Mouse (Mus musculus): ENCODE data around the gene Lrrc63. TPM values are rescaled to one million over a fixed set of nuclear protein-coding genes. Genes with fewer than 3 reads are reported as not detected.
"Not testable (repeated sequence)": the region's sequence is repeated elsewhere in the genome, so short reads cannot be mapped to it uniquely, and the experiment has no call there.

Gene Lrrc63
- total RNA-seq (2015; ENCODE audit: low replicate concordance) (not detected in 2 replicates), total RNA-seq (2017; ENCODE audit: low replicate concordance) (0.42 TPM in 1 of 2 replicates, not detected in the other)

DNA sequence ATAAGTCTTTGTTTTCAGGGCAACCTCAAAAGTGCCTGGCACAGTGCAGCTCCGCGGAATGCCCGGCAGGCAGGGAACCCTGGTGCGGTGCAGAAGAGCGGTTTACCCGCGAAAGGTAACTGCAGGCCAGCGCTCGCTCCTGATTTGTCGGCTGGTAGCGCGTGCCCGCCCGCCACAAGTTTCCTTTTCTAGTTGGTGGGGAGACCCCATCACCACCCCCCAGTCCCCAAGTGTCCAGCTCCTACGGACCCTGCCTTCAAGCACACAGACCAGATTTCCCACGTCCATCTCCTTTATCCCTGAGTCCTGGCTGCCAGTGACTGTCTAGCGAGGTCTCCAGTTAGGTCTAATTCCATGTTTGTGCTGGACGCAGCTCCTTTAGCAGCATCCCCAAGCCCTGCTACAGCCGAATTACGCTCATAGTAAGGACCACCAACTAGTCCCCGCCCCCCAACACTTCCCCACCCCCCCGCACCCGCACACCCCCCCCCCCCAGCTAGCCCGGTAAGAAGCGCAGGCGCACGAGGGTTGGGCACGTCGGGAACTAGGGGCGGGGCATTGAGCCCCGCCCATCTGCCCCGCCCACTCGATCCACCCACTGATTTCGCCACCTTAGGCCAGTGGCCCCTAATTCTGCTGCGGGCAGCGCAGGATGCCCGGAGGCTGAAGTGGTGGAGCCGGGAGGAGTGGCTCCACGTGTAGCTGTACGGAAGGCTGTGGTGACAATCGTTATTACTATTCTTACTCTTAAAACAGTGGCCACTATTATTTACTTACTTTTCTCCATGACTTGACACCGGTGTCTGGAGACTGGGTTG lies at the start of gene Lrrc63, which contains the start of gene Lcp1:
TSS of gene Lrrc63 (minus strand) at position 381 of the 818 bp plus-strand sequence.
TSS of gene Lcp1 (plus strand) at position 601 of the 818 bp plus-strand sequence.
- ATAC-seq (replicated peaks; ENCODE audit: low FRiP score, poor library complexity, severe bottlenecking): peak; percentile 94

DNA sequence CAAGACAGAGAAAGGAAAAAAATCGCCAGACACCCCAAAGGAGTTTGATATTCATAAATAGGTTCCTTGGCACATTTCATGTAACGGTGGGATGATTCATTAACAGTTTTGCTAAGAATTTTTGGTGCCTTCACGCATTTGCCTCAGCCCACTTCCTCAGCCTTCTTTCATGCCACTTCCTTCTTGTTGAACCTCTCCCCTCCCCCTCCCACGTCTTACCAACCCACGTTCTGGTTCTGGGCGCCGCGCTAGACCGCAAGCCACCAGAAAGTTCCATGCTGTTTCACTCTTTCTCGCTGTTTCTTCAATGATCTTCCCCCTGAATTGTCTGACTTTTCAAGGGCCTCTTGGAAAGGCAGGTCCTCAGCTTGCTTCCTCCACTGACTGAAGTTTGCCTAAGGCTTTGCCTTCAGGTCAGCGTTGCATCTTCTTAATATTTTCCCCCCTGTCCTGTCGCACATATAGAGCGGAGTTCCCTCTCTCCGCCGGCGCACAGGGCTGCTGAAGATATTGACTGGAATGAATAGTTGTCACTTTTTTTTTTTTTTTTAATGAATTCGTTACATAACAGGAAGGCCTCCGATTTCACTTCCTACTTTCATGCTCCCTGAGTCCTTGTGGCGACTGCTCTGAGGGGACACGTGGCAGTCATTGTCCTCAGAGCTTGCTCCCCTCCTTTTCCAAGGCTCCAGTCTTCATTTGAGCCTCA lies 48.7 kb upstream of the Lrrc63 start:
- peak; percentile 59 for ATAC-seq (replicated peaks; ENCODE audit: low FRiP score, poor library complexity, severe bottlenecking)

DNA sequence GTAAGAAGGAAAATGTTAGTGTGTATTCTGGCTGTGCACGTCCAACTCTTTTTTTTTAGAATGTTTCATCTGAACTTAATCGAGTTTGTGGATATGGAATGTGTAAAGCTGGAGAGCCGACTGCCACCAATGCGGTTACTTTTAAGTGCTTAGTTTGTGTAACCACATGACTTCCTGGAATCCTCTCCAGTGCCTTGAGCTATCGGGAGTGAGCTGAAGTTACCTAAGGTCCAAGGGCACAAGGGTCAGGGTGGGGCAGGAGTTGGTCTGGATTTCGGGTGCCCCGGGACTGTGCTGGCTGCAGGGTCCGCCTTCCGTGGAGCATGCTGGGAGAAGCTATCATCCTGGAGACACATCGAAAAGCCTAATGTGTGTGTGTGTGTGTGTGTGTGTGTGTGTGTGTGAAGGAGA lies 48.1 kb upstream of the Lrrc63 start:
- ATAC-seq (replicated peaks; ENCODE audit: low FRiP score, poor library complexity, severe bottlenecking): peak; percentile 56

DNA sequence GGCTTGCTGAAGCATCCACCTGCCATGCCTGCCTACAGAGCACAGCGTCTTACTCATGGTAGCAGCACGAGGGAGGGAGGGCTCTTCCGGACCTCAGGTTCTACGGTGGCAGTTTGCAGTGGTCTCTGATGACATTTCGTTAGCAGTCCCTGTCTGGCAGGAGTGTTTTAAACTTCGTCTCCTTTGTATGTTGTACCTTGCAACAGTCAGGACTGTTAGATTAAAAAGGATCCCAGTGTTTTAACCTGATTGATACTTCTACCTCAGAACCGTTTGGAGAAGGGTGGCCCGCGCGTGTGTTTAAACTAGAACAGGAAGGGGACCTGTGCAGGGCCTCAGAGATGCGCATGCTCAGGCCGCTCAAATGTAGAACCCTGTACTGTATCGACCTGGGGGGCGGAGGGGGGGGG lies 47.7 kb upstream of the Lrrc63 start:
- peak; percentile 50; the same call in 1 of the 2 replicates for ATAC-seq (replicated peaks; ENCODE audit: low FRiP score, poor library complexity, severe bottlenecking)

DNA sequence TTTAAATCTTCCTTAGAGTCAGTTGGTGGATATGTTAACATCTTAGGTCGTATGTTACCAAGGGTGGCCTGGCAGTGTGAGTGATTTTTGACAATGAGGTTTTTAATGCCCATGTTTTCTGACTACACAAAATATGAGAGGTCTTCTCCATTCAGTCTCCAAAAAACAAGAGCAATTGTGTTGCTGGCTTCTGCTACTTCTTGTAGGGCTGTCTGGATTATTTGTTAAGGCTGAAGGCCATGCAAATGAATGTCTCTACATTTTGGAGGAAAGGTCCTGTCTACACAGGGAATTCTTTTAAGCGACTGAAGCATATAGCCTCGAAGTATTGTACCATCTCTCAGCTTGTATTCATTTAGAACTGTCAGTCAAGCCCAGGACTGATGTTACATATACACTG lies 46.7 kb upstream of the Lrrc63 start:
- no peak for ATAC-seq (replicated peaks; ENCODE audit: low FRiP score, poor library complexity, severe bottlenecking)

DNA sequence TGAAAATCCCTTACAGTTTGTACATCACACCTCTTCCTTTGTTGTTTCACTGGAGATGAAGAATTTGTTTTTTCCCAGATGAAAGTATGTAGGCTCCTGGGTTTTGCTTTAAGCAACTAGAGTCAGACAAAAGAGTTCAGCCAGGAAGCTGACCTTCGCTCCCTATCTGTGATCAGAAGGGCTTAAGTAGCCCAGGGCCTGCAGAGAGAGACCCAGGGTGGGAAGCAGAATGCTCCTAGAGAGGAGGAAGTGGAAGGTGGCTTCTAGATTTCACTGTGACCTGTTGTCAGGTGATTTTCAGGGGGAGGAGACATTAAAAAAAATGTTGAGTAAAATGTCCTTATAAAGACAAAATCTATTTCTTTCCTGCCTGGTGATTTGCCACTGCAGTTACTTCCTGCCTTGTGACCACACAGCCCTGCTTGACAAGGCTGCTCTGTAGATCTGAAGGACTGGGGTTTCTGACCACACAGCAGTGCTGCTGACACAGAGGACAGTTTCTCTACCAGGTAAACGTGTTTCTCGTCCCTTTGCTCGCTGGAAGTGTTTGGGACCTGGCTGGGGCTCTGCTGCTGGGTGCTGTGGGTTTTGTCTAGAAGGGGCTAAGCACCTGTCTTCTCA lies 45.9 kb upstream of the Lrrc63 start:
- no peak for ATAC-seq (replicated peaks; ENCODE audit: low FRiP score, poor library complexity, severe bottlenecking)

DNA sequence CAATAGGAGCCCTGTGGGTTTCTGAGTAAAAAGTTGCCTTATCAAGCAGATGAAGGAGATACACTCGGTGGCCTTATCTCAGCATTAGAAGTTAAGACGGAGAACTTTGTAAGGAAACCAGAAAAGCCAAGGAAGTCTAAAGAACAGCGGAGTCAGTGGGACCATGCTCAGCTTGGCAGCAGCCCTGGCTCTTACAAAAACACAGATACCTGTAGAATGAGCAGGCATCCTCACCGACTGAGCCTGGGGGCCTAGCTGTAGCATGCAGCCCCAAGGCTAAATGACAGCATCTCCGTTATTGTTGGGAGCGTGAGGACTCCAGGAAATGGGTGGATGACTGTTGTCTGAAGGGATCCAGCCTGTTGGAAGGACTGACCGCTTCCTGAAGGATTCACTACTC lies 45.1 kb upstream of the Lrrc63 start:
- ATAC-seq (replicated peaks; ENCODE audit: low FRiP score, poor library complexity, severe bottlenecking): no peak

DNA sequence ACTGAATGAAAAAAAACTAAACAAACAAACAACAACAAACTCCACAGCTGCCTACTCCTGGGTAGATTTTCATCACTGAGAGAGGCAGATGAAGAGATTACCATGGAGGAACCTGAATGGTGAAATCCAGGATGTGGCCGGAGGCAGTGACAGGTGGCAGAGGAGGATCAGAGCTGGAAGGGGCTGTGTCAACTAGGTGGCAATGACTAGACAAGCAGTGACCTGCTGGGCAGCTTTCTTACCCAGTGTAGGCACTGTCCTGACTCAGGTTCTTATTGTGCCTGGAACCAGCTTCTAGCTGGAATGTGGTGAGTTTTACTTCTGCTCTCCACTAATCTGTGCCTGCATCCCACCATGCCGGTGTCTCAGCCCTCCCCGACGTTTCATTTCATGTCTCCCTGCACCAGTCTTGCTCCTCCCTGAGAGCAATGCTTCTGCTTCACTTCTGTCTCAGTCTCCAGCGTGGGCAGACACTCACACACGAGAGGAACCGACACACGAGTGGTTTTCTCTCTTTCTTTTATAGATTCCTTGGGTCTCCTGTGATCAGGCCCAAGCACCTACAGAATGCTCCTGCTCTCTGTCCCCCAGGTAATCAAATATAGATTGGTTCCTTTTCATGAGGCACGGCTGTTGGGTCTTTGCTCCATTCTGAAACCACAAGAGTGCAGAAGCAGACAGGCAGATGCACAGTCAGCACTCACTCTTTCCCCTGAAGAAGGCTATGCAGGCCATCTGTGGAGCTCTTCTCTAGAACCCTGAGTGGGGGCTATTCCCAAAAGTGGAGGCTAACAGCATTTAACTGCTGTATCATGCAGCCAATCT lies 44.3 kb upstream of the Lrrc63 start:
- ATAC-seq (replicated peaks; ENCODE audit: low FRiP score, poor library complexity, severe bottlenecking): no peak

DNA sequence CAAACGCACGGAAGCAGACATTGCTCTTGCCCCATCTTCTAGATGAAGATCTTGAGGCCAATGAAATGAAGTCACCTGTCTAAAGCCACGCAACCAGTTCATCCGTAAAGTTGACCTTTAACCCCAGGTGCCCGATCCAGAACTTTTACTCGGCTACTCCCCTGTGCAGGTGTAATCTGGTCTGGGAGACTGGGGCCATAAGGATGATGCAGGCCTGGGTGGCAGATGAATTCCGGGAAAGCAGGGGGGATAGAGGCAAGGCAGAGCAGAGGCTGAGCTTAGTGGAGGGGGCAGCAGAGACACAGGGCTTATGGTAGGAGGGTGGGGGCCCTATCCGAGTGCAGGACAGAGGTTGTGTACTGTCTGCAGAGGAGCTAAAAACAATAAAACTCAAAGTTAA lies 43.6 kb upstream of the Lrrc63 start:
- ATAC-seq (replicated peaks; ENCODE audit: low FRiP score, poor library complexity, severe bottlenecking): no peak

DNA sequence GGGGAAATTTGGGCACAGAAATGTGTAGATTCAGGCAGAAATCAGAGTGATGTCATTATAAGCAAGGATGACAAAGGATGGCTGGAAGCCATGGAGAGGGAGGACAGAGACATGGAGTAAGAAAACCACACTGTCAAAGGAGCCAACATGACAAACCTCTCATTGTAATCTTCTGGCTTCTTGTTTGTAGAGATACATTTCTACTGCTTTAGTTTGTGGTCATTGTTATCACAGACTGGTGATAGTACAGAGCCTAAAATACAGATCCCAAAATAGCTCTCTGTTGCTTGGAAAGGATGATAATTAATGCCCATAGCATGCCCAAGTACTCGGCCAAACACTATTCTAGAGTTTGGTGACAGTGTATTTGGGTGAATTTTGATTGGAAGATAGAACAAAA lies 39.9 kb upstream of the Lrrc63 start:
- no peak for ATAC-seq (replicated peaks; ENCODE audit: low FRiP score, poor library complexity, severe bottlenecking)

DNA sequence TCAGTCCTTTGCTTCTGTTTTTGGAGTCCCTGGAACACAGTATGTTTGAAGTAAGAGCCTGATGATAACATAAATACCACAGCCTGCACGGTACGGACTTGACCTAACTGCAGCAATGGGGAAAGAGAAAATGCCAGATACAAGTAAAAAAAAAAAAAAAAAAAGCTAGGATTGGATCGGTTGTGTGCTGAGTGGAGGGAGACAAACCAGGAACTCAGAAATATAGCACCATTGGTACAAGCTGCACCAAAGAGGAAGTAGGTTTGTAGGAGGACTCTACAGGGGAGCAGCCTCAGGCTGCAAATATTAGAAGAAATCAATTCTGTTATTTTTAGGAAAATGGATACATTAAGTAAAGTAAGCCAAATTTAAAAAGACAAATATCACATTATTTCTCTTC lies 37.8 kb upstream of the Lrrc63 start:
- no peak for ATAC-seq (replicated peaks; ENCODE audit: low FRiP score, poor library complexity, severe bottlenecking)

DNA sequence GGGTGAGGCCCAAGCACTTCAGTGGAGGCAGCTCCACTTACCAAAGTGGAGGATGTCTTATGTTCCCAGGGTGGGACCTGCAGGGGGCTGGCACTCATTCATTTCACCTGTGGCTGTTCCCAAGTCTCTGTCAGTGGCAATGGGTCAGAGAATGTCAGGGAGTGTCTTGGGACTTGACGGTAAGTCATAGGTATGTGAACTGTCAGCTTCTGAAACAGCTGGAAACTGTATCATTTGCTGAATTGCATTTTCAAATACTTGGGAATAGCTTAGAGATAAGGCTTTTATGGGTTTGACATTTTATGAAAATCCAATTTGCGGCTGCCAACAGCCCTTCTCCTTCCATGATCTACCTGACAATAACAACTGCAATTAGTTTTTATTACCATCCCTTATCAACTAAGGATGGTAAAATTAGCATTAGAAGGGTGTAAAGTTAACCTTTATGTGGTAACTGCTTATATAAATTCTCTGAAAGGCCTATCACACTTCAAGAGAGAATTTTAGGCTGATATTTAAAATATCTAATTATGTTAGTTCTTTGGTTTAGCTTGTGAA lies 35.0 kb upstream of the Lrrc63 start:
- no peak for ATAC-seq (replicated peaks; ENCODE audit: low FRiP score, poor library complexity, severe bottlenecking)

DNA sequence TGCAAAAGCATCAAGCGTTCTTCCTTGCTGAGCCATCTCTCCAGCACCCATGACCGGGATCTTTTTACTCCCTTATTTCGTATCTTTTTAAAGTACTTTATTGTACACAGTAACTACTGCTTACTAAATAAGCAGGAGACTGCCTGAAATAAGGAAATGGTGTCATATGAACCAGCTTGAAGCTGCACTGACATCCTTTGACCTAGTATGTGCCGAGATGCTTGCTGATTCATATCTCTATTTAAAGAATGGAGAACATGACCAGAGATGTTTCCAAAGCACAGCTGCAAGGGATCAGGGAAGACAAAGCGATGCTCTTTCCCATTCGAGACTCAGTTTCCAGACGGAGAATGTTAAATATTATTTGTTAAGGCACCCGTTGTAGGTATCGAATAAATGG lies 33.7 kb upstream of the Lrrc63 start:
- ATAC-seq (replicated peaks; ENCODE audit: low FRiP score, poor library complexity, severe bottlenecking): no peak

DNA sequence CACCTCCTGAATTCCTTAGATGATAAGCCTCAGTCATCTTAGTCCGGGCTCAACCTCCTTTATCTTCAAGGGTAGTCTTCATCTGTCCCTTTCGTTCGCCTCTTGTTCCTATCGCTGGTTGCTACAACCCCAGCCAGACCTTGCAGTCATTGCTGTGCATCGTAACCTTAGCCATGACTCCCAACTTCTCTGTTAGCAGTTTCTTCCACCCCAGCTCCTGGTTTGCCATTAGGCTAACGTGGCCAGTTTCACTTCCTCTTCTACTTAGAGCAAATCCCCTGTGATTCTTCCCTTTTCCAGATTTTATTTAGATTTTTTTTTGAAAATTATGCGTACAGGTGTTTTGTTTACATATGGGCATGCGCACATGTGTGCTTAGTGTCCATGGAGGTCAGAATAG lies 33.2 kb upstream of the Lrrc63 start:
- ATAC-seq (replicated peaks; ENCODE audit: low FRiP score, poor library complexity, severe bottlenecking): no peak

DNA sequence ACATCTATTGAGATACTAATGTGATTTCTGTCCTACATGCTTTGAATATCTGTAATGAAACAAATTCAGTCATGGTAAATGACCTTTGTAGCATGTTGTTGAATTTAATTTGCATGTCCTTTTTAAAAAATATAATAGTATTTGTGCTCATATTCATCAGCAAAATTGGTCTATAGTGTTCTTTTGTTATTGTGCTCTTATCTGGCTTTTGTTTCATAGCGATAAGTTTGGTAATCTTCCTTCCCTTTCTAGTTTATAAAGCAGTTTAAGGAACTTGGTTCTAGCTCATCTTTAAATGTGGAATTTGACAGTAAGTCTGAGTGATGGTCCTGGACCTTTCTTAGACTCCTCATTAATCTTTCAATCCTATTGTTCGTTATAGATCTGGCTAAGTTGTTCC lies 28.7 kb upstream of the Lrrc63 start:
- no peak for ATAC-seq (replicated peaks; ENCODE audit: low FRiP score, poor library complexity, severe bottlenecking)

DNA sequence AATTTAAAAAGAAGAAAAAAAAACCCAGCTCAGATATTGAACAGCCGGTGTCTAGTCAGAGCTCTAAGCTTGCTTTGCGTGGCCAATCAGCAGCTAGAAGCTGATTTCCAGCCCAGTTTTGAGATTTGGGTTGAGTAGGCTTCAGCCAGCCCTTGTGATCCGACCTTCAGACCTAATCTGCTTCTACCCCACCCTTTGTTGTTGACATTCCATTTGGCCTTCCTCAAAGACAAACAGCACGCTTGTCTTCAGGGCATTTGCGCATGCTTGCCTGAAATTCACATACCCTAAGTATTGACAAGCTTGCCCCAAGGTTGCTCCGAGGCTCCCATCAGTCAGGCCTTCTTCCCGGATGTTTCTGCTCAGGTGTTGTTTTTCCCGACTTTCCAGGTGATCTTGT lies 23.8 kb upstream of the Lrrc63 start:
- no peak for ATAC-seq (replicated peaks; ENCODE audit: low FRiP score, poor library complexity, severe bottlenecking)

DNA sequence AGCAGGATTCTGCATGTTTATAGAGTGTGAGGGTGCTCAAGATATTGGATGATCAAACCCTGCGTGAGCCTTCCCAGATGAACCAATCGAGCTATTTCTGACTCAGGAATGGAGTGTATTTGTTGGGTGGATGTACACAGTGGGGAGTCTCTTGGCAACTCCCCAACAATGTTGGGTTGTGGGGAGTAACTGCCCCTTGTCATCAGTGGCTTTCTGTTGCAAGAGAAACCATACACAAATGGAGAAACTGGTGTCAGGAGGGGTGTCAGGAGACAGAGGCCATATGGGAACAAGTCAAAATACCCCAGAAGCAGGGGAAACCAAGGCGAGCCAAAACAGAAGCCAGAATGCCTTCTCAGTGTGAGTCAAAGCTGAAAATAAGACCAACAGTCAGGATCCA lies 20.5 kb upstream of the Lrrc63 start:
- no peak for ATAC-seq (replicated peaks; ENCODE audit: low FRiP score, poor library complexity, severe bottlenecking)

DNA sequence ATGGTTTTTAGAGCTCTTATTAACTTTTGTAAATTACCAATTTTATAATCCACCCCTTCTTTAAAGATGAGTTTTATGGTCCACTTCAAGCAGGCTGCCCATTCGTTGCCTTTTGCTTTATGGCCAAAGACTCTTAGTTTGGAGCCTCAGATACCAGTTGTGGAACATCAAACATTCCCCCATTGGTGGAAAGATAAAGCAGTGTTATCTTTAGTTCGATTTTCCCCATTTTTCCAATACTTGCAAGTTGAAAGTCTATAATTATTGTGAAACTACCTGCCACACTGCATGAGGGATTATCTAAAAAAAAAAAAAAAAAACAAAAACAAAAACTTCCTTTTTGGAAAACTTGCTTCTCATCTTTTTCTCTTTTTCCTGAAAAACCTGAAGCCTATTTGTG lies 20.0 kb upstream of the Lrrc63 start:
- no peak for ATAC-seq (replicated peaks; ENCODE audit: low FRiP score, poor library complexity, severe bottlenecking)

DNA sequence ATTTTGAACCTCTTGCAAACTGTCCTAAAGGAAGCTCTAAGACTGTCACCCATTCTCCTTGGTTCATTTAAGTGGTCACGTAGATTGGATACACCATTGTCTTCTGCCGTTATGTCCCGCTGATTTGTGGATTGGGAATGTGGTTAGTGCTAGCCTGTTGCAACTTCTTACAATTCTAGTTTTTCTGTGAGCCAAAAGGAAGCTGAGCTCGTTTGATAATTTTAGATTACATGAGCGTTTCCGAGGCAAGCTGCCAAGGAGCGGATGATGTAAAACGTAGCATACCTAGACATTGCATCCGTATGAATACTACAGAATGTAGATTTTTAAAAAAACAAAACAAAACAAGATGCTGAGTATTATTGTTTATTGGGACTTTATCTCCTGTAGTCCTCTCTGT lies 17.5 kb upstream of the Lrrc63 start:
- ATAC-seq (replicated peaks; ENCODE audit: low FRiP score, poor library complexity, severe bottlenecking): no peak

DNA sequence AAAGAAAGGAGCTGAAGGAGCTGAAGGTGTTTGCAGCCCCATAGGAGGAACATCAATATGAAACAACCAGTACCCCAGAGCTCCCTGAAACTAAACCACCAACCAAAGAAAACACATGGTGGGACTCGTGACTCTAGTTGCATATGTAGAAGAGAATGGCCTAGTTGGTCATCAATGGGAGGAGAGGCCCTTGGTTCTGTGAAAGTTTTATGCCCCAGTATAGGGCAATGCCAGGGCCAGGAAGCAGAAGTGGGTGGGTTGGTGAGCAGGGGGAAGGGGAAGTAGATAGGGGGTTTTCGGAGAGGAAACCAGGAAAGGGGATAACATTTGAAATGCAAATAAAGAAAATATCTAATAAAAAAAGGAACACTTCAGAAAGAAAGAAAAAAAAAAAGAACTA lies 17.0 kb upstream of the Lrrc63 start:
- not testable (repeated sequence) for ATAC-seq (replicated peaks; ENCODE audit: low FRiP score, poor library complexity, severe bottlenecking)
